Mouse (Mus musculus) cerebellum, adult 8-10 months (tissue): Measurements from ENCODE around the gene Grin2a.

ENCODE experiments used
- DNase-seq: peaks from one replicate; pipeline ENCODE4 v3.0.0; 2022

Gene Grin2a

DNA sequence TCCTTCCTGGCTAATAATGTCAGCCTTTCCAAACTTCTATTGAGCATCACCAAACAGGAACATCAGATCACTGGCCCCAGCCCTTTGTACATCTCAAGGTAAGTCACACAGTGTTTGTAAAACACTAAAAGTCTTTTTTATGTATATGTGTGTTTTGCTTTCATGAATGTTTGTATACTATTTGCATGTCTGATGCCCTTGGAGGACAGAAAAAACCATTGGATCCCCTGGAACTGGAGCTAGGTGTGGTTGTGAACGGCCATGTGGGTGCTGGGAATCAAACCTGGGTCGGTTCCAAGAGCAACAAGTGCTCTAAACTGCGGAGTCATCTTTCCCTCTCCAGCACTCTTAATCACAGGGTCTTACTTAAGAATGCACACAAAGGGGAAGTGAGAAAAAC is 245.7 kb downstream of the Grin2a start:
- no peak for DNase-seq

DNA sequence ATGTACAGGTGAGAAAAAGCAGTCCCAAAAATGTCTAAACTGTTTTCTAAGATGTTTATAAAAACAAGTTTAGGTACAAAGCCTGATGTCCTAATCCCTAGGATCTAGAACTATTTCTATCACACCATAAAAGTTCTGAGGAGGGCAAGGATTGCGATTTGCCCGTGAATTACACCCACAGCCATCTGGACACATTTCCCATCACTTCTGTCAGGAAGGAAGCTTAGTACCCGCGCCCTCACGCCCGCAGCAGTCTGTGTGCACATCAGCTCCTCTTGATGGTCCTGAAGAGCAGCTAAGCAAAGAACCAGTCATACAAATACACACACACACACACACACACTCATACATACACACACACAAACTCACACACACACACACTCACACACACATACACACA is 252.9 kb downstream of the Grin2a start:
- DNase-seq = no peak

DNA sequence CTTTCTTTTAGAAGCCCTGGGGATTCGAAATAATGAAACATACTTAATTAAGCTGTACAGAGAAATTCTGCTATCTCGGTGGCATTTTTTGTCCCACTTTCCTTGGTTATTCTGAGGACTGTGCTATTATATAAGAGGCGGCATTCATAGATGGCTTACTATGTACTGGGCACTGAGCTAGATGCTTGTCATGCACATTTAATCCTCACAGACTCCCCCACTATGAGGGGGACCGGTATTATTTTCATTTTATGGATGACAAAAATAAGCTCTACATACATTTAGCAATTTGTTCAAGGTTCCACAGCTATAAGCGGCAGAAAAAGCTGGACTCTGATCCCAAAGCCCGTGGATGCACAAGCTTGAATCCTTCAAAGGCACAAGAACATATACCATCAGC is 256.7 kb downstream of the Grin2a start:
- no peak for DNase-seq

DNA sequence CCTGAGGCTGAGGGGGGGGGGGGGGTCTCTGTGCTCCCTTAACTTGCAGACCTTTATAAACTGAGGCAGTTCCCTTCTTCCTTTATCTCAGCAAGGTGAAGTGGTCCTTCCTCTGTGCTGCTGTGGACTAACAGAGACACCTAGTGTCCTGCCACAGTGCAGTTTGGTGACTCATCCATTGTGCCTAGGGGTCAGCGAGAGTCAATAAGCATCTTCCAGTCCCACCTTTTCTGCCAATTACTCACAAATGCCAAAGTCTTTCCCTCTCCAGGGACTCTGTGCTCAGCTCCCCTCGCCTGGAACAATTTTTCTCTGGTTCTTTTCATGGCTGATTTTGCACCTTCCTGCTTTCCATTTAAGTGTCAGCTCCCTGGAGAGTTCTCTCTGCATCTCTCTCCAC is 258.2 kb downstream of the Grin2a start:
- DNase-seq = no peak

DNA sequence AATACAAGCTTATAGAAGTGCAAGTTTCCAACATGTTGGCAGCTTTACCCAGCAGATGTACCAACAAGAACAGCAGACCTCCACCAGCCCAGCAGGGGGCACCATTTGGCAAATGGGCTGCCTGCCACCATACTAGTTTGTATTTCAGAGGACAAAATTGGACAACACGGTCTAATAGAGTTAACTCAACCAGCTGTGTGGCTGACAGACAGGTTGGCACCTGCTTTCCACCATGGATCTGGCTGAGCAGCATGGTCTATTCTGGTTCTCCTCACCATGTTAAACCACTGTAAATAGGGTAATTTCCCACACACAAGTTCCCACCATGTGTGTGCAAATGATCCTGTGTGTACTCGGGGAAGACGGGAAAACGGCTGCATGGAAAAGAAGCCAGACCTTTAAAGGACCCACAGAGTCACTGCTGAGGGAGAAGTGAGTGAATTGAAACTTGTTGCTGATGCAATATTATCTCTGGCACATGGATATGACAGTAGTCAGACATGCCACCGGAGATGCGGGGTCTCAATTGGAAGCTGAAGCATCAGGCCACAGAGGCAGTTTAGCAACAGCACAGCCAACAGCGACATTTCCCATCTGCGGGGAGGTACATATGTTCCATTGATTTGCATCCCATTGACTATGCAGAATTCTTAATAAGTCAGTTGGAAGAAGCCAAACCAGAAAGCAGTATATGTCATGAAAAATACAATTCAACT is 259.8 kb downstream of the Grin2a start:
- DNase-seq = peak; percentile 58

DNA sequence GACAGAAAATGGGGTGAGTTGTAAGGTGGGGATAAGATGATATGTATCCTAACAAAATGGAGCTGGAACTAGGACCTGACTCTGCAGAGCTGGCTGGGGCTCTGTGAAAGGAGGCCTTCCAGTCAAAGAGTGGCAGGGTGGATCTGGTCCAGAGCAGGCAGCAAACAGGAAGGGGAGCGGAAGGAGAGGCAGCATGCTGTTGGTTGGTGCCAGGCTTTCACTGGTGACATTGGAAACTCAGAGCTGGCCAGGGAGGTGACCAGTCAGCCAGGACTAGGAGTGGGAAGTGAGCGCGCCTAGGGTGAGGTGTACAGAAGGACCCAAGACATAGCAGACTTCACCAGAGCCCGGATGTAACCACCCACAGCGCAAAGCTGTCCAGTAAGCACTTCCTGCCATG is 267.8 kb downstream of the Grin2a start:
- DNase-seq = peak; percentile 56

DNA sequence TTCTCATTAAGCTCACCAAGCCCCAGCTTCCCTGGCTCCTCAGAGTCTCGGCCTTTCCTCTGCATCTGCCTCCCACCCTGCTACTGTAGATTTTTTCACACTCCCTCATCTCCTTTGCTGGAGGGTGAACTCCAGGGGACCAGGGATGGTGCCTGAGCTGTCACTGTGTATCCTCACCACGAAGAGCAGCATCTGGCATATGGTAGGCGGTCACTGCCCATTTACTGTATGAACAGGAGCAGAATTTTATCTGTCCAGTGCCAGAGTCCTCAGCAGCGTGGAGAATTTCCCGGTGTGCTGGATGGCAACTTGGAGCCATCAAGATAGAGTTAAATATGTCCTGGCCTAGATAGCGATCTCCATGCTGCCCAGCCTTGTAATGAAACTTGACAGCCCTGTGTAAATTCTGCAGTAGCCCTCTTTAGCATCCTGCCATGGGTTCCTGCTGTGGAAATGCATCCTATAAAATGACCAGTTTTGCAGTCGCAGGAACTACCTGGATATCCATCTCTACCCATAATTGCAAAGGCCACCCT is 269.7 kb downstream of the Grin2a start:
- peak; percentile 27 for DNase-seq

DNA sequence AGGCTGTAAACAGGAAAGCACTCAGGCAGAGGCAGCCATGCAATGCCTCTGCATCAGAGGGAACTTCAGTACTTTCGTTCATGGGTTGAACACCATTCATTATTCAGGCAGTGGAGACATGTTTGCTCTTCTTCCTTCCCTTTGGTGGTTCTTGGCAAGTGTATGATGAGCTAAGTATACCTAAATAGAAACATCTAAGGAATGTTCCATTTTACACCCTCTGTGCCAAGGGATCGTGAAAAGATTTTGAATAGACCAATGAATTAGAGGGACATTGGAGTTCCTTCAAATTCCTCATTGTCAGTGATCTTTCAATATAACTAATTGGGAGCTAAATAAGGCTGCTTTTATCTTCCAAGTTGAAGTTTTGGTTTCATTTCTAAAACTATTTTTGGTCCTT is 284.0 kb downstream of the Grin2a start:
- DNase-seq = no peak

DNA sequence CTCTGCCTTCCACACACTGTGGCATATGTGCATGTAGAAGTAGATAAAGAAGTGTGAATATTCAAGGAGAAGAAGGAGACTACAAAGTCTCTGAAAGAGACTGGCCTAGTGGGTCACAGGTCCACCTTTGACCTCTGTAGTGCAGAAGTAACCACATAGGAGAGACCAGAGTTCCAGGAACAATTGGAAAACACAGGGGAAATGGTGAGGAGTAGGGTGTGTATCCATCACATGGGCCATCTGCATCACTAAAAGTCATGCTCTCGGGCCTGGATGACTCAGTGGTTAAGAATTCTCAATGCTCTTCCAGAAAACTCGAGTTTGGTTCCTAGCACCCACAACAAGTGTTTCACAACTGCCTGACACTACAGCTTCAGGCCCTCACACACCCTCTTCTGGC is 285.4 kb downstream of the Grin2a start:
- no peak for DNase-seq

DNA sequence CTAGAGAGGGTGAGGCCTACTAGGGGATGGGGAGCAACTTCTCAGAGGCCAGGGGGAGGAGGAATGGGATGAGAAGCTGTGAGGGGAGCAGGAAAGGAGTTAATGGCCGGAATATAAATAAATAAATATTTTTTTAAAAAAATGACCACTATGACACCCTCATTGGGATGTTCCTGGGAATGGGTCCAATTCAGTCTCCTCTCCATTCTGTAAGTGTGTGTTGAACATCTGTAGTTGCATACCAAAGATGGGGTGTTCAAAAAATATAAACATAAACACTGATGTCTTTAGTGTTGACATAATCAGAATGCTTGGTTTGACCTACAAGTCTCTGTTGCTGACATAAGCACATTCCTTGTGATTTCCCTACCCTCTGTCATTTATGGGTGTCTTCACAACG is 298.2 kb downstream of the Grin2a start:
- DNase-seq = no peak

DNA sequence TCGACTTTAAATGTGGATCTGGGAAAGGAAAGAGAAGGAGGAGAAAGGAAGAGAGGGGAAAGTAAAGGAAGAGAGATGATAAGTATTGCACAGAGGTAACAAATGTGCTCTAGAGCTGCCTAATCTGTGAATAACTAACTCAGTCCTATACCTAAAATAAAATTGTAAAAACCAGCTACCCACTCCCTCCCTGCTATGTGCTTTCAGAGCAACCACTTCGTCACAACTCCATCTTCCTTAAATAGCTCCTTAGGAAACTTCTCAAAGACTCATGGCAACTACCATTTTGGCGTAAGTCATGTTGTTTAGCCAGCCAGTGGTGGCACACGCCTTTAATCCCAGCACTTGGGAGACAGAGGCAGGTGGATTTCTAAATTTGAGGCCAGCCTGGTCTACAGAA is 301.3 kb downstream of the Grin2a start:
- no peak for DNase-seq

DNA sequence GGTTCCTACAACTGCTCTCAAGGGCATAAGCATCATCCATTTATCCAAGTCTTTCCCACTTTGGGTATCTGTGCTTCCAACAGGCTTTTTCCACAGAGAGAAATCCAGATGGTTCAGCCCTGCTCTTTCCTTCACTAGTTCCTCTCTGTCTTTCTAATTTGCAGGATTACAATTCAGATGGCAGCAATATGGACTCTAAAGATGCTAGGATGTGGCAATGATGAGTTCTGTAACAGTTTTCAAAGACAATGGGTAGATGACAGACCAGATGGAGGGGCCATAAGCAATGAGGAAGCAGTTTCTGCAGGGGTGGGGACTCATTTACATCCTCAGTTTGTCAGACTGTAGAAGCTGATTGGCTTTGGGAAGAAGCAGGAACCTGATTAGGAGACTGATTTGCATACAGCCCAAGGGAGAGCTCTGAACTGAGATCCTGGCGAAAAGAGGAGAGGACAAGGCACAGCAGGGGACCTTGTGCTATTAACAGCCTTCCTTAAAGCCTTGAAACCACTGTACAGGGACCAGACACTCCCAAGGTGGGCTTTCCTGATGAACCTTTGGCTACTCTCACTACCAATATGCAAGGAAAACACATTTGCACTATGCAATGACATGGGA is 306.7 kb downstream of the Grin2a start:
- DNase-seq = no peak

DNA sequence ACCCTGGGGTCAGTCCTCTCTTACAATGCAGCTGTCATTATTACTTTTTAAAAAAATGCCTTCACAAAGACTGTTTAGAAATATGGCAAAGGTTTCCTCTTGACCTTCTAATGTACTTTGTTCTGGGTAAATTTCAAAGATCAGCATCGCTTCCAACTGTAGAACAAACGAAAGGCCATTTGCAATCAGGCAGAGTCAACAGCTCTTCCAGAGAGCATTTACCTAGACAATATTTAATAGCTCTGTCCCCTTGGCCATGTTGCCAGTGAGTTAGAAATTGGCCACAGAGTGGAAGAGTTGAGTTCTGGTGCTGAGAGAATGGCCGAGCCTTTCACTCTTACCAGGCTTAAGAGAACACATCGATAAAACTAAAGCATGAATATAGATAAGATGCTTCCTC is 314.8 kb downstream of the Grin2a start:
- DNase-seq = no peak

DNA sequence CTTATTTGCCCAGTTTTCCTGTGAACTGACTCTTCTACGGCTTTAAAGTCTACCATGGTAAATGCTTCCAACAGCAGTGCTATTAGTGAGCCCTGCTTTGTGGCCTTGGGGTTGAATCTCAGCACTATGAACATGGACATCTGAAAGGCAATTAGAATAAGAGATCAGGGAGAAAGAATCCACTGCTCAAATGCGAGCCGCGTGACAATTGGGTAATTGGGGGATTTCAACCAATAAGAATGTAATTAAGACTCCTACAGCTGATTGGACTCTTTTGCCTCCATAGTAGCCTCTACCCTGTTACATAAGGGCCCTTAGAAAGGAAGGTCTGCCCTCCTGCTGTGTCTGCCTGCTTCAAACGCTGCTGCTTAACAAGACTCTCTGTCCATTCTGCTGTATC is 315.4 kb downstream of the Grin2a start:
- no peak for DNase-seq

DNA sequence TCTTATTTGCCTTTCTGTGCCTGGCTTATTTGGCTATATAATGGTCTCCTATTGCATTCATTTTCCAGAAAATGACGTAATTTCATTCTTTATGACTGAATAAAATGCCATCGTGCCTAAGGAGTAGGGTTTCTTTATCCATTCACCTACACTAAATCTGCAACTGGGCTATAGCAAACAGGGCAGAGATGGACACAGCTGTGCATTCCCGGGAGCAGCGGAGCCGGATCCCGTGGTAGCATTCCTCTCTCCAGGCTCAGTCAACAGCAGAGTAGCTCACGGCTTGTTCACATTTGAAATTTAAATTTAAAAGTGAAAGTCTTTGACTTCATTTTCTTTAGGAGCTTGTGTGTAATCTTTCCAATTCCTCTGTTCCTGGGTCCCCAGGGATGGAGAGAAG is 316.6 kb downstream of the Grin2a start:
- DNase-seq = no peak

DNA sequence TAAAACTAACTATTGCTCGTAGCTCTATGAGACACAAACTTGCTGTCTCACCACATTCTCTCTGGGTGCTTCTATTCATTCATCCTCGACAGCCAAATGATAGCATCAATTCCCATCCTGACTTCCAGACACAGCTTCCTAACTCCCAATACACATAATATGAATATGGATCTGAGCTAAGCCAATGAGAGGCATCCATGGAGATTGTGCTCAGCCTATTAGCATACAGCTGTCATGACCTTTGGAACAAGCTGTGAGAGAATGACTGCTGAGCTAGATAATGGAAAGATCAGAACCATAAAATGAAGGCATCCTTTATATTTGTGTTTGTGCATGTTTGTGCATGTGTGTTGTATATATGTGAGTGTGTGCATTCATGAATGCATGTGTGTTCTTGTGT is 323.0 kb downstream of the Grin2a start:
- DNase-seq = no peak

DNA sequence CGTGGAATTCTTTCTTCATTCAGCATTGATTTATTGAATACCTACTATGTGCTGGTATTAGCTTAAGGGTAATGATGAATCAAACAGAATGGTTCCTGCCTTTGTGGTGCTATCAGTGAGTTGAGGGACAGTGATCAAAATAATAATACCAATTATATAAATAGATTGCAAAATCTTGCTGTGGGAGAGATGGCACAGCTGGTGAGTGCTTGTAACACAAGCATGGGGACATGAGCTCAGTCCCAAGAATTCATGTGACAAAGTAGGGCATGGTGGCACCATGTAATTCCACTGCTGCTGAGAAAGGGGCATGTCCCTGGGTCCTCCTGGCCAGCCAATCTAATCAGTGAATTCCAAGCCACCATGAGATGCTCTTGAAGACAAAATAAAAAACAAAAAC is 324.1 kb downstream of the Grin2a start:
- DNase-seq = no peak

DNA sequence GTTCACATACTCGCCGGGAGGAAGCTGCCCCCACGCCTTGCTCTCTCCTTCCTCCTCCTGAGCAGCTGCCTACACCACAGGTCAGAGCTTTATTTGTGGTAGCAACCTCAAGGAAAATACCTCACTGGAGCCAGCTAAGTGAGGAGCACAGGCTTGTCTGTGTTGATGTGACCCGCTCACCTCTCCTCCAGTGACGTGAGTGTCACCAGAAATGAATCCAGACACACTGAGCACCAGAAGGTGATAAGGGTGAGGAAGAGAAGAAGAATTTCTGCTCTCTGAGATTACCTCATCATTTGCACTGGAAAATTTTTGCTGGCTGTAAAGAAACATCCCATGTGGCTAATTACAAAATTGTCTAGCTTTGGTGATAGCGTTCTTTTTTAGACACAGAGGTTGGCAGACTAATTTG is 324.6 kb downstream of the Grin2a start:
- DNase-seq = no peak

DNA sequence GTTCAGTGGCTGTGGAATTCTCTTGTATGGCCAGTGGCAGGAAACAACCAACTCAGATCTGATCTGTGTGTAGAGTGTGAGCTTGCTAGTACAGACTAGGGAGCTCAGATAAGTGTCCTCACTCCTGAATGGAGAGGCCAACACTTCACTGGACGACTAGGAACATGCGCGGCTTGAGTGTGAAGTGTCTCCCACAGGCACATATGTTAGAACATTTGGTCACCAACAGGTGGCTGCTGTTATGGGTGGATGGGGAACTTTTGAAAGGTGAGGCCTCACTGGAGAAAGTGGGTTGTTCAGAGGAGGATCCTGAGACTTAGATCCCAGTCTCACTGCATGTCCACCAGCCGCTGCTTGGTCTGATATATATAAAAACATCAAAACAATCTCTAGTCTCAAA is 329.5 kb downstream of the Grin2a start:
- DNase-seq = peak; percentile 31

DNA sequence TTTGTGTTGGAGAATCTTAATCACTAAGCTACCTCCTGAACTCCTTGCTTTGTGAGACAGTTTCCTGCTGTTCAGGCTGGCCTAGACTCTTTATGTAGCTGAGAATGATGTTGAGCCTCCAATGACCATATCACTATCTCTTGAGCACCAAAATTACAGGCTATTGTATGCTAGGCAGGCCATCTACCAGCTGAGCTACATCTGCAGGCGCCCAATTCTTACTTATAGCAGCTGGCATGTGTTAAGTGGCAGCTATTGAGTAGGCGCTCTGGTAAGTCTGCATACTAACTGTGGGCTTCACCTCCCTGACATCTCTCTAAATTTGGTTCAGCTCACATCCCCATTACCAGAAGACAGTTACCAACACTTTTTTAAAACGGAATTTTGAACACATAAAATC is 331.3 kb downstream of the Grin2a start:
- no peak for DNase-seq

DNA sequence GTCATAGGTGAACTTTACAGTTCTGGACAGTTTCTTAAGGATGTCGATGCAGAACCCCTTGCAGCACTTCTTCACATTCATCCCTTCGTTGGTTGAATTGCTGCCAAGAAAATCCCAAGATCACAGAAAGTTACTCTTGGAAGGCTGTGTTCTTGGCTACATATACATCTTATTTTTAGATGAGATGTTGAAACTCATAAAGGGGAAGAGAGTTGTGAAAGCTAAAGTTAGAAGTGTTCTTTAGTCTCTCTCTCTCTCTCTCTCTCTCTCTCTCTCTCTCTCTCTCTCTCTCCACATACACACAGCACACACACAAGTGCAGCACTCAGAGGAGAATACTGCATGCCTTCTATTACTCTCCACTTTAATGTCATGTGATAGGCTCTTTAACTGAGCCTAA is 331.9 kb downstream of the Grin2a start:
- no peak for DNase-seq

DNA sequence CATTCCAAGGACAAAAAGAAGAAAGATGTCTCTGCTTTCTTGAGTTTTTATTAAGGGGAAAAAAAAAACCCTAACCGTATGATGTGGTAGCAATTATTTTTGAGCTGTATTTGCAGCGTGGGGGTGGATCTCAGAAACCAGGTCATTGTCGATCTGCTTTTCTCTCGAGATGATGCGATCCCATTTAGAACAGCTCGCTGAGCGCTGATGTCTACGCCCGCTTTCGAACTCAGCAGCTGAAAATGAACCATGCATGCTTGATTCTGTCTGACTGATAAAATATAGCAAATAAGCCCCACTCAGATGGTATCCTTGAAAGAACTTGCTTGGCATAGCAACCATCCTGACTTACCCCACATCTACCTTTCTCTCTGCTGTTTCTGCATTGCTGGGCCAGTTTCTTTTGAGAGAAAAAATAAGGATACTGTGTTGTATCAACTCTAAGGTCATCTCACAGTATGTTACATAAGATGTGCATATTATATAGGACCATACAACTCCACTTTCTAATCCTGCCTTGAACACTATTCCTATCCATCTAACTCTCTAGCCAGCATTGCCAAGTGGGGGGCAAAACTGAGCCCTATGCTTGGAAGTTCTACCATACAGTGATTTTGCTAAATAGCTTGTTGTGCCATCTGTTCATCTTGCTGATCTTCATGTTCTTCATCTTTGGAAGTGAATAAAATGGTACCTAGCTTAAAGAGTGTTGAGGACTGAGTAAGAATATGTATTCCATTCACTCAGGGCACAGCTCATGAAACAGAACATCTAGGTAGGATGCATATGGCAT is 369.5 kb downstream of the Grin2a start:
- no peak for DNase-seq

DNA sequence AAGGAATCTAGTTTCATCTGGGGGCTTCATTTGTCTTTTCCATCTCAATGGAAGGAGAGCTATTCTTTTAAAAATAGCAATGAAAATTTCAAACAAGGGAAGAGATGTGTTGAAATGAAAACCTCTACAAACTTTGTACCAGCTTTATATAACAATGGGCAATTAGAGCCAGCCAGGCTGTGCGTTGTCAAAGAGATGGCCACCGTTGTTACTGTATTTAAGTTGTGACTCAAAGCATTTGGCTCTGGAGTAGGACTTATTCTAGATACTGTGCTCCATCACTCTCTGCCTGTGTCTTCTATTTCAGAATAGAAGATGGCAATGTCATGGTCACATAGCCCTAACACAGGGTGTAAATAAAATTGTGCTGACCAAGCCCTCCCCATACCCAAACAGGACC is 371.0 kb downstream of the Grin2a start:
- DNase-seq = no peak

DNA sequence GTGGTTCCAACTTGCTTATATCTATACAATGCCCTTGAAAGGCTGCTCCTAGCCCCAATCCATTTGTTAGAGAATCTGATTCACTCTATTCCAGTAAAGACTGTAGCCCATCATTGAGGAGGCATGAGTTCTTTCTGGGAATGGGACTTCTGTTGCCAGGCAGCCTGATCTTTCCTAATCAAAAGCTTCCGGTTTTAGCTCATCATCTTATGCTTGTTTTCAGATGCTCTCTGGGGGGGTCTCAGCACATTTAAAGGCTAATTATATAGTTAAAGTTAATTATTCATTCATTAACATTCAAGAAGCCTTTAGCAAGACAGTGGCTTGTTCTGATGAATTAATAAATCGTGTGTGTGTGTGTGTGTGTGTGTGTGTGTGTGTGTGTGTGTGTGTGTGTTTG is 377.2 kb downstream of the Grin2a start:
- no peak for DNase-seq
